Mouse (Mus musculus) brain, adult 2 months (tissue): ENCODE data around the gene Slc4a4.
"Not testable (repeated sequence)": the region's sequence is repeated elsewhere in the genome, so short reads cannot be mapped to it uniquely, and the experiment has no call there.

ENCODE experiments used
- DNase-seq: peaks from one replicate; pipeline ENCODE4 v3.0.0; 2011; ENCODE audit warnings: low read depth, low spot score

Gene Slc4a4

DNA sequence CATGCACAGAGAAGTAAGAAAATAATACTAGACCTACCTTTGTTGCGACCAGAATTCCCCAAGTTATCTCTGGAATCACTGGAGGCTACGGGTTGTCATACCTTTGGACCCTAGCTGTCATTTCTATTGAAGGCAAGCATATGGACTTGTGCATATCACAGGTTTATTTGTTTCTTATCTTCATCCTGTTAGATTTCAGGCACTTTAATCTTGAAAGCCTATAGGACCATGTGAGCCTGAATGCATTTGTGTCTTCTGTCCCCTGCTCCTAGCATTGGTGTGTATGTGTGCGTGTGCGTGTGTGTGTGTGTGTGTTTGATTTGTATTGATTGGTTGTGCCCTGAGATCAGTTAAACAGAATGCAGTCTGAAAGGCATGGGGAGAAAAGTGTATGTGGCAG, 185.3 kb downstream of the Slc4a4 start:
- DNase-seq, result no peak

DNA sequence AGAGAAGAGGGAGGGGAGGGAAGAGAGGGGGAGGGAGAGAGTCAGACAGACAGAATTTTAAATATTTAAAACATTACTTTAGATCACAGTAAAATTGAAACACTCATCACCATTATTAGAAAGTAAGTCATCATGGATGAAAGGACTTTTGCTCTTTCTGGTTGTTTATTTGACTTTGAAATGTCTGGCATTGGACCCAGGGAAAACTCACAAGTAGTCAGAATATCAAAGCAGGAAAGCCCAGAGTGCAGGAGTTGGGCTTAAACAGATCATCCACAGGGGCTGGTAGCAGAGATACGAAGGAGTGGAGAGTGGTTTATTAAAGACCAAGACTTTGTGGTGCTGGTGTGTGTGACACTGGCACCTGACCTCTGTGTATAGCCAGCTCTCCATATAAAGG, 191.1 kb downstream of the Slc4a4 start:
- no peak for DNase-seq

- DNase-seq, result no peak
These were observed 196.9 kb downstream of the Slc4a4 start for GRCm38 (mm10) chr5:89083476-89083875.

DNA sequence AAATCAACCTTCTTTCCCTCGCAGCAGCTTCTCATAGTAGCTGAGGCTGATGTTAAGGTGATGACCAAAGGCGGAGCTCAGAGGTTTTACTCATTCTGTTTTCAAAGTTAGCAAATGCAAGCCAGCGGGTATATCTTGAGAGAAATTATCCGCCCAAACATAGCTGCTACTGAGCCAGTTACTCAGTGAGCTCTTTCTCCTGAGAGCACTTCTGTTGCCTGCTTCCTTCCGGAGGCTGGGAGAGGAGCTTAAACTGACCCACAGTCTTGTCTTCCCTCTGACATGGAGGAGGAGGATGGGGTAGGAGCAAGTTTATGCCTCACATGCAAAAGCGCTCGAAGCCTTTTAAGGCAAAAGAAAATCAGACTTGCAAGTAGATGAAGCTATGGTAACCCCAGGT, 201.3 kb downstream of the Slc4a4 start:
- peak; percentile 52 for DNase-seq

- peak; percentile 45 for DNase-seq
These were observed 201.8 kb downstream of the Slc4a4 start for GRCm38 (mm10) chr5:89088462-89088861.

- no peak for DNase-seq
These were observed 203.5 kb downstream of the Slc4a4 start for GRCm38 (mm10) chr5:89090131-89090530.

GRCm38 (mm10) chr5:89096371-89096770, 209.8 kb downstream of the Slc4a4 start:
- DNase-seq, result no peak

GRCm38 (mm10) chr5:89097291-89097690, 210.7 kb downstream of the Slc4a4 start:
- DNase-seq, result no peak

- DNase-seq, result no peak
These were observed 211.5 kb downstream of the Slc4a4 start for GRCm38 (mm10) chr5:89098121-89098520.

GRCm38 (mm10) chr5:89099886-89100285, 213.3 kb downstream of the Slc4a4 start:
- no peak for DNase-seq

GRCm38 (mm10) chr5:89102560-89102959, 215.9 kb downstream of the Slc4a4 start:
- DNase-seq, result no peak

- DNase-seq, result no peak
These were observed 218.7 kb downstream of the Slc4a4 start for GRCm38 (mm10) chr5:89105346-89105745.

DNA sequence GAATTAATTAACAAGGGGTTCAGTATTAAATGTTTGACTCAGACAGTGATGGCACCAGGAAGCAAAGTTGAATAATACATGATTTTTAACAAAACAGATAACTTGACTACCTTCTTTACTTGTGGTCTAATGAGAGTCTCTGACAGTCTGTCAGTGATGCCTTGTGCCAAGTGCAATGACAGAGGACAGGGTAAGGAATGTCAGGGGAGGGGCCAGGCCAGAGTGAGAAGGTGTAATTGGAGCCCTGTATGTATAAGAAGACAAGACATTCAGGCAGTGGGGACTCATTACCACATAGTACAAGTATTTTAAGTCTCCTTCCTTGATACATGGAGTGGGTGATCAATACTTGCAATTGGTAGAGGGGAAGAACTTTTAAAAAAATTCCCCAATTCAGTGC, 219.6 kb downstream of the Slc4a4 start:
- no peak for DNase-seq

DNA sequence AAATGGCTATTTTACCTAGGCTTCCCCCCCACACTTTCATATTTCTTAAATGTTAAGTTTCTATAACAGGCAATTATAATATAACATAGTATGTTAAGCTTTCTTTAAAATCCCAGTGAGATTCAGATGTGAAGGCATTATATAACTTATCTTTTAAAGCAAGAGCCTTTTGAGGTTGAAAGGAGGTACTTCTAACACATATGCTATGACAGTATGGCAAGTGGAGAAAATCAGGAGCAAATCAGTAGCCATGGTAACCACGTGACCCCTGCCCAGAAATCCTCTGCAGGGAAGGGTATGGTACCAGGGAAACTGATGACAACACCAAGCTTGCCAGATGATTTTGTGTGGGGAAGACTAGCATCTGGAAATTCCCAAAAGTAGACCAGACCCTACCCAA, 222.2 kb downstream of the Slc4a4 start:
- no peak for DNase-seq

- DNase-seq, result no peak
These were observed 223.2 kb downstream of the Slc4a4 start for GRCm38 (mm10) chr5:89109832-89110231.

GRCm38 (mm10) chr5:89111987-89112386, 225.4 kb downstream of the Slc4a4 start:
- not testable (repeated sequence) for DNase-seq

GRCm38 (mm10) chr5:89120881-89121280, 234.3 kb downstream of the Slc4a4 start:
- DNase-seq, result peak; percentile 85

DNA sequence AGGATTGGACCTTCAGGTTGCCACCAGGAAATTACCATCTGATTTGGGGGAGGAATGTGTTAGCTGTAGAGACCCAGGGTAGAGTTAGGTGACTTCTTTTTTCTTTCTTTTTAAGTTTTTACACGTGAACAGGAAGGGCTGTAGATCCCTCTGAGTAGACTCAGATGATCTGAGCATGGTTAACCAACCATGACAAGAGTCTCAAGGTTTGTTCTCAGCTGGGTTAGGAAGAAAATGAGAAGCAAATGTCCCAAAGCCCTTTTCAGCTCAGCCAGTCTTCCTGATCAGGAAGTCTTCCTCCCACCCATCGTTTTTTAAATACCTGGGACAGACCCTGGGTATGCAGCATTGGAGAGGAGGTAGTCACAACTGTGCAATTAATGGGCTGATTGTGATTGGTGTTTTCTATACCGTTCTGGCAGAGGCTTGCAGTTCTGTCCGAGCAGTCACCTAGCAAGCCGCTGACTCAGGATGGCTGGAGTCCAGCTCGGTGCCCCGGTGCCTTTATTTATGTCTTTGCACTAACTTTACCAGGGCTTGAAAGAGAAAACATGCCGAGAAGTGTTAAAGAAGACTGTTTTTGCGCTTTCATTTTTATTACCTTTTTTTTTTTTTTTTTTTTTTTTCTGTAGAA, 236.8 kb downstream of the Slc4a4 start:
- peak; percentile 43 for DNase-seq

- peak; percentile 72 for DNase-seq
These were observed 241.6 kb downstream of the Slc4a4 start for GRCm38 (mm10) chr5:89128210-89128609.

- peak; percentile 95 for DNase-seq
These were observed 249.2 kb downstream of the Slc4a4 start for GRCm38 (mm10) chr5:89135776-89136175.

DNA sequence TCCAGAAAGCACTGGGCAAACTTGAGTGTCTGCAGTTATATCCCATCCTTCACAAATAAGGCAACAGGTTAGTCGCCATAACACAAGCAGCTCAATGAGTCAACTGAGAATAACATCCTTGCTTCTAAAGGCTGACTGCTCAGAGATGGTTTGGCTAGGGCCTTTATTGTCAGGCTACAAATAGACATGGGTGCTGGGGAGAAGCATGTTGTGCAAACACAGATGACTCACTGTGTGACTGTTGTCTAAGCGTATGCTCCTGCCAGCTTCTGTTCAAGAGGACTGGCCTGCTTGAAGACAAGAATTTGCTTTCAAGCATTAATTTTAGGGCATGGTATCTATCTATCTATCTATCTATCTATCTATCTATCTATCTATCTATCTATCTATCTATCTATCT, 253.5 kb downstream of the Slc4a4 start:
- DNase-seq, result peak; percentile 91

GRCm38 (mm10) chr5:89141761-89142160, 255.1 kb downstream of the Slc4a4 start:
- DNase-seq, result peak; percentile 80

GRCm38 (mm10) chr5:89146276-89146675, 259.7 kb downstream of the Slc4a4 start:
- DNase-seq, result no peak

- DNase-seq, result peak; percentile 53
These were observed 260.7 kb downstream of the Slc4a4 start for GRCm38 (mm10) chr5:89147282-89147790.
